Mouse (Mus musculus) liver, adult 2 months (tissue): ENCODE data around the gene Erg. TPM values are rescaled to one million over a fixed set of nuclear protein-coding genes. Genes with fewer than 3 reads are reported as not detected.

ENCODE experiments used
- DNase-seq: peaks from one replicate; pipeline ENCODE4 v3.0.0-alpha.2; 2011; ENCODE audit warnings: low read depth, low spot score; ENCODE audit errors: extremely low read depth
- H3K27ac ChIP-seq: fragments of 200-500 bp; replicated peaks from 2 replicates; pipeline ENCODE4 v1.5.1; 2012; ENCODE audit warnings: low read depth, mild to moderate bottlenecking, control low read depth, inconsistent platforms, low read length; ENCODE audit not compliant: insufficient read depth
- H3K27me3 ChIP-seq: fragments of 200-500 bp; 2 replicates; pipeline ENCODE4 v1.6.1; 2012; ENCODE audit warnings: mild to moderate bottlenecking, moderate library complexity, low read length, inconsistent platforms; ENCODE audit not compliant: control insufficient read depth, insufficient read depth
- H3K36me3 ChIP-seq: fragments of 200-500 bp; 2 replicates; pipeline ENCODE4 v1.6.1; 2012; ENCODE audit warnings: low read length, inconsistent platforms; ENCODE audit not compliant: control insufficient read depth, insufficient read depth
- H3K4me1 ChIP-seq: fragments of 200-500 bp; 2 replicates; pipeline ENCODE4 v1.6.1; 2011; ENCODE audit warnings: low read length; ENCODE audit not compliant: control insufficient read depth, insufficient read depth
- H3K4me3 ChIP-seq: fragments of 200-500 bp; 2 replicates; pipeline ENCODE4 v1.5.1; 2011; ENCODE audit warnings: low read depth, mild to moderate bottlenecking, control low read depth, low read length, moderate library complexity; ENCODE audit not compliant: insufficient read depth
- H3K79me2 ChIP-seq: fragments of 200-500 bp; 2 replicates; pipeline ENCODE4 v1.6.1; 2012; ENCODE audit warnings: inconsistent platforms, mild to moderate bottlenecking, low read length, moderate library complexity; ENCODE audit not compliant: control insufficient read depth, insufficient read depth
- H3K9ac ChIP-seq: fragments of 200-500 bp; 2 replicates; pipeline ENCODE4 v1.6.1; 2012; ENCODE audit warnings: low read depth, mild to moderate bottlenecking, control low read depth, inconsistent platforms, low read length
- CTCF ChIP-seq: fragments of 200-500 bp; IDR thresholded peaks from 2 replicates; pipeline ENCODE4 v1.5.1; 2011; ENCODE audit warnings: low read depth, low read length, control low read depth
- POLR2A ChIP-seq: fragments of 200-500 bp; IDR thresholded peaks from 2 replicates; pipeline ENCODE4 v1.6.1; 2011; ENCODE audit warnings: low read length, control low read depth; ENCODE audit not compliant: insufficient read depth; ENCODE audit errors: extremely low read depth
- WGBS: fragments of 180-500 bp; shearing (Covaris S2); methylation state at CpG from one replicate; pipeline ENCODE4 v1.1.7; 2018; 5-methylcytosine and 5-hydroxymethylcytosine counted together
- polyA plus RNA-seq: library from polyadenylated mRNA; depleted of rRNA; stranded (reverse); fragments of >200 nt; gene quantifications from 2 replicates; pipeline ENCODE4 v1.2.3, GENCODE M21; 2012; rRNA removed
- total RNA-seq: library from RNA; depleted of rRNA; stranded (reverse); fragments of >200 nt; gene quantifications from 2 replicates; pipeline ENCODE4 v1.2.3, GENCODE M21; 2014; rRNA removed

Erg gene
- total RNA-seq (5.0 and 5.6 TPM in 2 replicates), polyA plus RNA-seq (4.5 and 4.8 TPM in 2 replicates)

DNA sequence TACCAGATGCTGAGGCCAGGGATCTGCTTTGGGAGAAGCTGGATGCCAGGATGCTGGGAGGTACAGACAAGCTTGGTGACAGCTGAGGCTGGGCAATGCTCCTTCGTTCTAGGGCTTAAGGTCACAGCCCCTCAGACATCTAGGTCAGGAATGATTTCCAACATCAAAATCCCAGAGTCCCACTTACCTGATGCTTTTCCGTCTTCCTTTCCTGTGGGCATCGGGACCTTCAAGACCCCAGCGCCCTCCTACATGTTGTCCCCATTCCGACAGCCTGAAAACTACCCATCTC, at the start of gene Erg:
Gene Erg (minus strand): TSS at position 283 of the 292 bp plus-strand sequence.
- Histone ChIP-seq H3K9ac (no peak within 1 kb of the TSS), H3K27me3 (peaks cover 17% of the 10 kb centered on the region), H3K4me3 (peak within 1 kb of the TSS; percentile 12; the same call in 1 of the 2 replicates), H3K4me1 (no peaks in the 10 kb centered on the region), H3K79me2 (no peaks in the 10 kb centered on the region), H3K27ac (no peak within 1 kb of the TSS), H3K36me3 (no peaks in the 10 kb centered on the region)
- TF ChIP-seq CTCF: no peak
- 15% methylated on average over 5 of the region's 5 CpGs for WGBS
- no peak for DNase-seq

DNA sequence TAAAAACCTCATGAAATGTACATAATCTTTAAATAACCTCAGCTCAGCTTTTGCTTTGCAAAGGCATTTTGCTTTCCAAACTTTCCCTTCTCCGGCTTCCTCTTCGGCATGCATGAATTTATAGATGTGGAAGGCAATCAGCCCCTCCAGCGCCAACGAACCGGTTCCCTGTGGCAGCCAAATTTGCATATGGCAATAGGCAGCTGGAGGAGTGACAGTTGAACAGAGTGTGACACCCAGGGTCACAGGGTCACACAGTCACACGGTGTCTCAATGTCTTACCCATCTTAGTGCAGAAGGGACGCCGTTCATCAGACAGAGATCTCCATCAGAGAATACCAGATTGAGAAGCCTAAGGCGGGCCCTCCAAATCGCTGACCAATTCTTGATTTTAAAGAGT, 45.4 kb upstream of the Erg start:
- H3K4me1 ChIP-seq: peaks cover 7% of the 10 kb centered on the region

DNA sequence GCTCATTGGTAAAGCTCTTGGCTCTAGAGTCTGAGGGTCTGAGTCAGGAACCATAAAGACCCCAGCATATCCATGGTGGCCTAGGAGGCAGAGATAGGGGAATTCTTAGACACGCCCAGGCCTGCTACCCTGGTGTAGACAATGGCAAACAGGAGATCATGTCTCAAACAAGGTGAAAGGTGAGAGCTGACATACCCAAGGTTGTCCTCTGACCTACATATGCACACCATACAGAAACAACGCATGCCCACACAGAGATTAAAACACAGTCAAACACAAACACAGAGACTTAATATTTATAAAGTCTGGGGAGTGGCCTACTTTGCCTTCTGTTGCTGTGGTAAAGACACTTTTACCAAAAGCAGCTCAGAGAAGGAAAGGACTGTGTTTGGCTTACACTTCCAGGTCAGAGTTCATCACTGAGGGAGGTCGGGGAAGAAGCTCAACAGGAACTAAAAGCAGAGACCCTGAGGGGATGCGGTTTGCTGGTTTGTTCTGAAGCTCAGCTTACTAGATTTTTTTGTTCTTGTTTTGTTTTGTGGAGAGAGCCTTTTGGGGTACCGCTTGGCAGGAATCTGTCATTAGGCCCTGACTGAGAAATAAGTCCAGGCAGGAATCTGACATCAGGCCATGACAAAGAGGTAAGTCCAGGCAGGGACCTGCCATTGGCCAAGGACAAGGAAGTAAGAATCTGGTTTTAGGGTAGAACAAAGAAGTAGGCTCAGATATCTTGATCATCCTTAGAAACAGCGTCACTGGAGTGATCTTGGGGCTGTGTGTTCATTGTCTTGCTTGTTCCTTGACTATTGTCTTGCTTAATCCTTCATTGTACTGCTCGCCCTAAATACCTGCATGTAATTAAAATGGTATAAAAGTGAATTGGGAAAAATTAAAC, 37.7 kb upstream of the Erg start:
- Histone ChIP-seq H3K9ac (no peak overlapping the region), H3K4me1 (peaks cover 5% of the 10 kb centered on the region), H3K4me3 (no peak overlapping the region), H3K27me3 (no peaks in the 10 kb centered on the region), H3K27ac (no peak overlapping the region), H3K36me3 (no peaks in the 10 kb centered on the region), H3K79me2 (no peaks in the 10 kb centered on the region)
- no peak for DNase-seq
- WGBS: 69% methylated on average over 7 of the region's 7 CpGs
- TF ChIP-seq POLR2A (no peak), CTCF (no peak)

More for the DNA sequence above, 45.4 kb upstream of the Erg start:
- H3K36me3 ChIP-seq: no peaks in the 10 kb centered on the region
- no peak overlapping the region for H3K27ac ChIP-seq
- 76% methylated on average over 10 of the region's 10 CpGs for WGBS
- H3K79me2 ChIP-seq: no peaks in the 10 kb centered on the region
- no peak overlapping the region for H3K9ac ChIP-seq
- no peak overlapping the region for H3K4me3 ChIP-seq
- TF ChIP-seq CTCF: no peak
- no peak for TF ChIP-seq POLR2A
- H3K27me3 ChIP-seq: no peaks in the 10 kb centered on the region
- no peak for DNase-seq

DNA sequence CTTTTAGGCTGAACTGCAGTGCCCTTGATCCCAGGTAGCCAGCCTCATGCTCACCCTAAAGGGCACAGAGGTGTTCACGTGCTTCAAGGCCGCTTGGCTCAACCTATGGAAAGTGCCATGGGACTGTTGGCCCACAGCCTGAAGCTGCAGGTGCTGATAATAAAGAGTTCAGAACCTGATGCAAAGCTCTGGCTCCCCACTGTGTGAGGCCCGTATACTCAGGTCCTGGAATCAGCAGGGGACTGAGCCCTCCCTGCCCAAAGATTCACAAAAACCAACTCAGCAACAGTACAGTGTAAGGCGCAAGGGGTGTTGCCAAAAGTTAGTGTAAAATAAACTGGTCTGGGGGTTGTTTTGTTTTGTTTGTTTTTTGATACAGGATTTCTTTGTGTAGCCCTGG, 36.7 kb upstream of the Erg start:
- Histone ChIP-seq H3K4me1 (peaks cover 5% of the 10 kb centered on the region), H3K79me2 (no peaks in the 10 kb centered on the region), H3K27me3 (no peaks in the 10 kb centered on the region), H3K36me3 (no peaks in the 10 kb centered on the region), H3K4me3 (no peak overlapping the region), H3K27ac (no peak overlapping the region), H3K9ac (no peak overlapping the region)
- DNase-seq: no peak
- TF ChIP-seq POLR2A (no peak), CTCF (no peak)
- WGBS: 90% methylated on average over 4 of the region's 4 CpGs

DNA sequence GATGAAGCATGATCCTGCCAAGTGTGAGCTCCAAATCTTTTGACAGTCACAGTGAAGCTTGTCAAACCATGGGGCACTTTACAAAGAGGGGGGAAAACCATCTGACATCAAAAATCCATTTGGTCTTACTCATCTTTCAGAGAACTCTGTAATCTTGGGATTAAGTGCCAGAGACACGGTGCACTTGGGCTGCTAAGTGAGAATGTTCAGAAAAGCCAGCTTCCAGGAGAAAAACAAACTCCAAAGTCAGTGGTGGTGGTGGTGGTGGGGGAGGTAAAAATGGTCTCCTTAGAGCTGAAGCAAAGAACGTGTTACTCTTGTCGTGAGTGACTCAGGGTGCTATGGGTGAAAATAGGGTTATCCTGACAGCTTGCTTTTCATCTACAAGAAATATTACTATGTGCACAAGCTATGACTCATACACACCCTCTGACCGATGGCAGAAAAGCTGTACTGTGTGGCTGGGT, 33.5 kb upstream of the Erg start:
- Histone ChIP-seq H3K9ac (no peak overlapping the region), H3K4me1 (peaks cover 2% of the 10 kb centered on the region; the same call in 1 of the 2 replicates), H3K79me2 (no peaks in the 10 kb centered on the region), H3K27me3 (no peaks in the 10 kb centered on the region), H3K4me3 (no peak overlapping the region), H3K36me3 (no peaks in the 10 kb centered on the region), H3K27ac (no peak overlapping the region)
- TF ChIP-seq POLR2A (no peak), CTCF (no peak)
- DNase-seq: no peak
- 83% methylated on average over 4 of the region's 4 CpGs for WGBS

DNA sequence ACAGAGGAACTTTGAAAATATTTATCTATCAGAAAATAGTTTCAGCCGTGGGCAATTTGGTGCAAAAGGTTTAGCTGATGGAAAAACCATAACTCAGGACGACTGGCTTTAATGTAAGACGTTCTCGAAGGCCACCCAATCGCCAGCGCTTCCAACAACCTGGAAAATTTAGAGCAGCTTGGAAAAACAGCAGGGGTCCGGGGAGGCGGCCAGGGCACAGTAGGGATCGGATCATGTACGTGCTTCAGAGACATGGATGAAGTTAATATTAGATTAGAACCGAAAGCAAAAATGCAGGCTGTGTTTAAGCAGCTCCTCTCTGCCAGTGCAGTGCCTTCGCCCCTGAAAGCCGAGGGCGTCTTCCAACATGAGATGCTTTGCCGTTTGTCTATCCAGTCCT, 31.8 kb upstream of the Erg start:
- Histone ChIP-seq H3K36me3 (no peaks in the 10 kb centered on the region), H3K4me3 (no peak overlapping the region), H3K27ac (no peak overlapping the region), H3K79me2 (no peaks in the 10 kb centered on the region), H3K4me1 (no peaks in the 10 kb centered on the region; the same call in 1 of the 2 replicates), H3K9ac (no peak overlapping the region), H3K27me3 (no peaks in the 10 kb centered on the region)
- WGBS: 58% methylated on average over 15 of the region's 15 CpGs
- TF ChIP-seq CTCF (no peak), POLR2A (no peak)
- no peak for DNase-seq
